Mouse (Mus musculus) intestine, postnatal 0 days (tissue): ENCODE measurements around the gene Tyk2. TPM values are rescaled to one million over a fixed set of nuclear protein-coding genes. Genes with fewer than 3 reads are reported as not detected.

Source experiments
- ATAC-seq: fragments of 200-750 bp; cut with Nextera tagmentation; 2 replicates; pipeline ENCODE4 v1.8.0; 2017; ENCODE audit warnings: mild to moderate bottlenecking, moderate TSS enrichment, moderate library complexity
- H3K27ac ChIP-seq: fragments of 300-500 bp; sonication (generic); 2 replicates; pipeline ENCODE4 v1.5.1; 2014; ENCODE audit warnings: mild to moderate bottlenecking, low read depth, low read length, moderate library complexity
- H3K27me3 ChIP-seq: fragments of 300-500 bp; sonication (generic); replicated peaks from 2 replicates; pipeline ENCODE4 v1.6.1; 2014; ENCODE audit warnings: low read length, mixed read lengths; ENCODE audit not compliant: control insufficient read depth, insufficient read depth
- H3K36me3 ChIP-seq: fragments of 300-500 bp; sonication (generic); 2 replicates; pipeline ENCODE4 v1.6.1; 2014; ENCODE audit warnings: mild to moderate bottlenecking, moderate library complexity; ENCODE audit not compliant: control insufficient read depth, insufficient read depth
- H3K4me1 ChIP-seq: fragments of 300-500 bp; sonication (generic); replicated peaks from 2 replicates; pipeline ENCODE4 v1.6.1; 2014; ENCODE audit warnings: antibody characterized with exemption, low read length, mixed read lengths; ENCODE audit not compliant: control insufficient read depth, insufficient read depth
- H3K4me2 ChIP-seq: fragments of 300-500 bp; sonication (generic); replicated peaks from 2 replicates; pipeline ENCODE4 v1.6.1; 2014; ENCODE audit warnings: low read depth, mild to moderate bottlenecking, moderate library complexity
- H3K4me3 ChIP-seq: fragments of 300-500 bp; sonication (generic); 2 replicates; pipeline ENCODE4 v1.5.1; 2014; ENCODE audit warnings: low read depth, low read length
- H3K9ac ChIP-seq: fragments of 300-500 bp; sonication (generic); 2 replicates; pipeline ENCODE4 v1.6.1; 2014; ENCODE audit warnings: mild to moderate bottlenecking, low read depth, low read length
- H3K9me3 ChIP-seq: fragments of 300-500 bp; sonication (generic); 2 replicates; pipeline ENCODE4 v1.6.1; 2016; ENCODE audit warnings: mixed run types; ENCODE audit not compliant: control insufficient read depth
- CTCF ChIP-seq: sonication (generic); IDR thresholded peaks from 2 replicates; pipeline ENCODE4 v1.5.1; 2016; ENCODE audit warnings: low read depth, mild to moderate bottlenecking, control low read depth, antibody characterized with exemption, moderate library complexity
- whole genome bisulfite sequencing: fragments of 180-500 bp; shearing (Covaris S2); extraction: QIAGEN DNeasy Blood & Tissue Kit; methylation state at CpG from one replicate; pipeline ENCODE4 v1.1.7; 2014; 5-methylcytosine and 5-hydroxymethylcytosine counted together
- polyA plus RNA-seq: library from polyadenylated mRNA; unstranded; fragments of >200 nt; fragmentation: Nextera tagmentation; extraction: Ambion mirVana; gene quantifications from 2 replicates; pipeline ENCODE4 v1.2.1, GENCODE M21; 2015

The Tyk2 gene
- polyA plus RNA-seq, 1 experiment from 2014 or later: 8.0 TPM

- H3K4me3 ChIP-seq: no peak overlapping the region
- no peak overlapping the region for H3K9ac ChIP-seq
- H3K9me3 ChIP-seq: no peaks in the 10 kb centered on the region
- H3K36me3 ChIP-seq: peaks cover 61% of the 10 kb centered on the region; the same call in 1 of the 2 replicates
- no peak overlapping the region for H3K4me2 ChIP-seq
- no peak overlapping the region for H3K27ac ChIP-seq
- no peaks in the 10 kb centered on the region for H3K4me1 ChIP-seq
- no peak for TF ChIP-seq CTCF
- no peak for ATAC-seq
- H3K27me3 ChIP-seq: no peaks in the 10 kb centered on the region
- 91% methylated on average over 16 of the region's 16 CpGs for WGBS
Observed at GRCm38 (mm10) chr9:21121483-21121882, 9.6 kb downstream of the Tyk2 start.

GRCm38 (mm10) chr9:21117073-21117472 lies 14.0 kb downstream of the Tyk2 start:
- Histone ChIP-seq H3K4me3 (no peak overlapping the region), H3K4me1 (no peaks in the 10 kb centered on the region), H3K9me3 (no peaks in the 10 kb centered on the region), H3K27me3 (no peaks in the 10 kb centered on the region), H3K9ac (no peak overlapping the region), H3K27ac (no peak overlapping the region), H3K36me3 (peaks cover 26% of the 10 kb centered on the region; the same call in 1 of the 2 replicates), H3K4me2 (no peak overlapping the region)
- WGBS: 76% methylated on average over 6 of the region's 6 CpGs
- ATAC-seq: no peak
- TF ChIP-seq CTCF: no peak

GRCm38 (mm10) chr9:21115105-21115504 lies 15.9 kb downstream of the Tyk2 start:
- H3K4me1 ChIP-seq: no peaks in the 10 kb centered on the region
- WGBS: 87% methylated on average over 8 of the region's 8 CpGs
- H3K36me3 ChIP-seq: peaks cover 11% of the 10 kb centered on the region; the same call in 1 of the 2 replicates
- ATAC-seq: no peak
- H3K4me3 ChIP-seq: no peak overlapping the region
- H3K27ac ChIP-seq: no peak overlapping the region
- no peaks in the 10 kb centered on the region for H3K9me3 ChIP-seq
- H3K27me3 ChIP-seq: no peaks in the 10 kb centered on the region
- H3K9ac ChIP-seq: no peak overlapping the region
- TF ChIP-seq CTCF: no peak
- H3K4me2 ChIP-seq: no peak overlapping the region

DNA sequence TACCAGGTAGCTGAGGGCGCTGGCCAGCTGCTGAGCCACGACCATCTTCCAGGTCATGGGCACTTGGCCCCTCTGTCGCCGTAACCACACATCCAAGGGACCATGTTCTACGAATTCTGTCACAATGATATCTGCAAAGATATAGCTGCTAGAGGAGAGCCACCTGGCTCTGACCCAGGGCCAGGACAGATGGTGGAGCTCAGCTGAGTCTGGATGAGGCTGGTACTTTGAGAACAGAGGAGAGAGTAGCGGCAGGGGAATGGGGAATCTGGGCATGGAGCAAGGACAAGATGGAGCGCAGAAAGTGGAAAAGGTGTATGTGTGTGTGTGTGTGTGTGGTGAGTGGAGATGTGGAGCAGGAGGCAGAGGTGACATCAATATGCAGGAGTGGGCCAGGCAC lies 16.9 kb downstream of the Tyk2 start:
- ATAC-seq: no peak
- no peak overlapping the region for H3K27ac ChIP-seq
- 86% methylated on average over 7 of the region's 7 CpGs for WGBS
- H3K9ac ChIP-seq: no peak overlapping the region
- H3K4me3 ChIP-seq: no peak overlapping the region
- H3K9me3 ChIP-seq: no peaks in the 10 kb centered on the region
- H3K4me2 ChIP-seq: no peak overlapping the region
- TF ChIP-seq CTCF: no peak
- H3K4me1 ChIP-seq: no peaks in the 10 kb centered on the region
- peaks cover 11% of the 10 kb centered on the region; the same call in 1 of the 2 replicates for H3K36me3 ChIP-seq
- H3K27me3 ChIP-seq: no peaks in the 10 kb centered on the region

DNA sequence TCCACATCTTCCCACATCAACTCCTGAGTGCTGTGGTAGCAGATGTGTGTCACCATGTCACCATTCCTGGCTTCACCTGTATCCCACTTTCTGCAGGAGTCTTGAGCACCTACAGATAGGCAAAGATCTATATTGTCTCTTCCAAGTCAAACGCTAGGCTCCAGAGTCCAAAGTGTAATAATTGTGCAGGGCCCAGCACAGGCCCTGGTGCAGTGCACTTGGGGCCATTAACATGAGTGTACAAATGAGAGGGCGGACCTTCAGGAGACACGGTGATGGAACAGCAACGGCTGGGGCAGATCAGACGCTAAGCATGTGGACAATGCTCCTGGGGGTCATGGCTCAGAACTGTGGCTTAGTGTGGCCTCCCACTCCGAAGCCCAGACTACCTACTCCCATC lies 17.3 kb downstream of the Tyk2 start:
- Histone ChIP-seq H3K4me2 (no peak overlapping the region), H3K4me1 (no peaks in the 10 kb centered on the region), H3K4me3 (no peak overlapping the region), H3K27me3 (no peaks in the 10 kb centered on the region), H3K27ac (no peak overlapping the region), H3K36me3 (peaks cover 11% of the 10 kb centered on the region; the same call in 1 of the 2 replicates), H3K9ac (no peak overlapping the region), H3K9me3 (no peaks in the 10 kb centered on the region)
- no peak for TF ChIP-seq CTCF
- 54% methylated on average over 6 of the region's 6 CpGs for WGBS
- ATAC-seq: peak; percentile 74

DNA sequence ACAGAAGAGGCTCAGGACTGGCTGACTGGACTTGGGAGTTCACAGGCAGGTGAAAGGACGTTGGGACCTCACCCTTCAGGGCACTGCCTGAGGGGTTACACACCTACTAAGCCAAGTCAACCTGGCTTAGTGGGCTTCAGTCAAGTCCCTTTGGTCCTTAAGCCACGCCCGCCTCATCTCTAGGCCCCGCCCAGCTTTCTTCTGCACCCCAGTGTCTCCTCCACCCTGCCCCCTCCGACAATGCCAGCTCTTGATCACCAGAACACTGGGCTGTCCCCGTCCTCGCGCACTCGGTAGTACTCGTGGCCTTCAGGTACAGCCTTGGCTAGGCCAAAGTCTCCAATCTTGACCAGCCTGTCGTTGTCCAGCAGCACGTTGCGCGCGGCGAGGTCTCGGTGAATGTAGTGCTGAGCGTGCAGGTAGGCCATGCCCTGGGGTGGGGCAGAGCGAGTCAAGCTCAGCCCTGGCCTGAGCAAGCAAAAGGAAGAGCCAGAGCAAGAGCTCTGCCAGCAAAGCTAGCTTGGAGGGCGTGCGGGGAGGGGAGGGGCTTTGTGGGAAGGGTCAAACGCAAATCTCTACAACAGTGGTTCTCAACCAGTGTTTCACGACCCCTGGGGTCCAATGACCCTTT lies 23.3 kb downstream of the Tyk2 start:
- no peak for TF ChIP-seq CTCF
- no peak overlapping the region for H3K27ac ChIP-seq
- H3K4me3 ChIP-seq: no peak overlapping the region
- H3K27me3 ChIP-seq: no peaks in the 10 kb centered on the region
- 40% methylated on average over 23 of the region's 23 CpGs for WGBS
- no peak overlapping the region for H3K4me2 ChIP-seq
- H3K9me3 ChIP-seq: no peaks in the 10 kb centered on the region
- H3K4me1 ChIP-seq: no peaks in the 10 kb centered on the region
- H3K9ac ChIP-seq: no peak overlapping the region
- 0 out of 2 replicates have a peak, but pooled peaks have one; percentile 39 for ATAC-seq
- peaks cover 15% of the 10 kb centered on the region; the same call in 1 of the 2 replicates for H3K36me3 ChIP-seq
